Mouse (Mus musculus): ENCODE results near the gene Eipr1. TPM values are rescaled to one million over a fixed set of nuclear protein-coding genes. Genes with fewer than 3 reads are reported as not detected.

Gene Eipr1
- polyA plus RNA-seq, 1 experiment from 2014 or later, result 87.5 TPM

- Histone ChIP-seq H3K9ac (ENCODE audit: low read length) (no peak overlapping the region), H3K27me3 (replicated peaks; ENCODE audit: control insufficient read depth, insufficient read depth, low read length) (no peaks in the 10 kb centered on the region), H3K4me2 (ENCODE audit: low read length) (no peak overlapping the region), H3K9me3 (replicated peaks; ENCODE audit: control insufficient read depth, low read length) (no peaks in the 10 kb centered on the region), H3K36me3 (ENCODE audit: control insufficient read depth, insufficient read depth, low read length) (no peaks in the 10 kb centered on the region), H3K27ac (ENCODE audit: low read depth, low read length) (no peak overlapping the region), H3K4me3 (ENCODE audit: low read depth, low read length) (no peak overlapping the region), H3K4me1 (ENCODE audit: control insufficient read depth, insufficient read depth, low read length) (peaks cover 10% of the 10 kb centered on the region)
- ATAC-seq (no peak), DNase-seq (ENCODE audit: low spot score) (no peak)
- 14% methylated on average over 8 of the region's 8 CpGs for WGBS
These were observed 33.3 kb downstream of the Eipr1 start for GRCm38 (mm10) chr12:28784864-28785263.

- H3K9ac ChIP-seq (ENCODE audit: low read length), result no peak overlapping the region
- H3K4me1 ChIP-seq (ENCODE audit: control insufficient read depth, insufficient read depth, low read length), result peaks cover 10% of the 10 kb centered on the region
- H3K4me2 ChIP-seq (ENCODE audit: low read length), result no peak overlapping the region
- H3K27ac ChIP-seq (ENCODE audit: low read depth, low read length), result no peak overlapping the region
- H3K36me3 ChIP-seq (ENCODE audit: control insufficient read depth, insufficient read depth, low read length), result no peaks in the 10 kb centered on the region
- WGBS, result 11% methylated on average over 1 of the region's 1 CpGs
- H3K4me3 ChIP-seq (ENCODE audit: low read depth, low read length), result no peak overlapping the region
- H3K9me3 ChIP-seq (replicated peaks; ENCODE audit: control insufficient read depth, low read length), result no peaks in the 10 kb centered on the region
- no peaks in the 10 kb centered on the region for H3K27me3 ChIP-seq (replicated peaks; ENCODE audit: control insufficient read depth, insufficient read depth, low read length)
- ATAC-seq (no peak), DNase-seq (ENCODE audit: low spot score) (no peak)
These were observed 33.7 kb downstream of the Eipr1 start for GRCm38 (mm10) chr12:28785299-28785698.

- DNase-seq (ENCODE audit: low spot score), result no peak
- WGBS, result 91% methylated on average over 6 of the region's 6 CpGs
- H3K36me3 ChIP-seq (ENCODE audit: control insufficient read depth, insufficient read depth, low read length), result no peaks in the 10 kb centered on the region
- no peaks in the 10 kb centered on the region for H3K9me3 ChIP-seq (replicated peaks; ENCODE audit: control insufficient read depth, low read length)
- H3K4me2 ChIP-seq (ENCODE audit: low read length), result no peak overlapping the region
- H3K9ac ChIP-seq (ENCODE audit: low read length), result no peak overlapping the region
- H3K27me3 ChIP-seq (replicated peaks; ENCODE audit: control insufficient read depth, insufficient read depth, low read length), result no peaks in the 10 kb centered on the region
- ATAC-seq, result no peak
- no peak overlapping the region for H3K27ac ChIP-seq (ENCODE audit: low read depth, low read length)
- peaks cover 10% of the 10 kb centered on the region for H3K4me1 ChIP-seq (ENCODE audit: control insufficient read depth, insufficient read depth, low read length)
- H3K4me3 ChIP-seq (ENCODE audit: low read depth, low read length), result no peak overlapping the region
These were observed 34.7 kb downstream of the Eipr1 start for GRCm38 (mm10) chr12:28786310-28786709.

- 64% methylated on average over 3 of the region's 3 CpGs for WGBS
- ATAC-seq (no peak), DNase-seq (ENCODE audit: low spot score) (no peak)
- H3K4me2 ChIP-seq (ENCODE audit: low read length), result no peak overlapping the region
- H3K27me3 ChIP-seq (replicated peaks; ENCODE audit: control insufficient read depth, insufficient read depth, low read length), result no peaks in the 10 kb centered on the region
- 0 out of 2 replicates have a peak, but pooled peaks cover 4% of the 10 kb centered on the region for H3K4me1 ChIP-seq (ENCODE audit: control insufficient read depth, insufficient read depth, low read length)
- H3K9me3 ChIP-seq (replicated peaks; ENCODE audit: control insufficient read depth, low read length), result no peaks in the 10 kb centered on the region
- no peak overlapping the region for H3K9ac ChIP-seq (ENCODE audit: low read length)
- no peak overlapping the region for H3K27ac ChIP-seq (ENCODE audit: low read depth, low read length)
- H3K4me3 ChIP-seq (ENCODE audit: low read depth, low read length), result no peak overlapping the region
- no peaks in the 10 kb centered on the region for H3K36me3 ChIP-seq (ENCODE audit: control insufficient read depth, insufficient read depth, low read length)
These were observed 41.0 kb downstream of the Eipr1 start for GRCm38 (mm10) chr12:28792613-28793012.

GRCm38 (mm10) chr12:28793715-28794114, 42.1 kb downstream of the Eipr1 start:
- no peak overlapping the region for H3K9ac ChIP-seq (ENCODE audit: low read length)
- 49% methylated on average over 2 of the region's 2 CpGs for WGBS
- DNase-seq (ENCODE audit: low spot score) (no peak), ATAC-seq (no peak)
- H3K4me3 ChIP-seq (ENCODE audit: low read depth, low read length), result no peak overlapping the region
- H3K4me1 ChIP-seq (ENCODE audit: control insufficient read depth, insufficient read depth, low read length), result 0 out of 2 replicates have a peak, but pooled peaks cover 4% of the 10 kb centered on the region
- no peak overlapping the region for H3K27ac ChIP-seq (ENCODE audit: low read depth, low read length)
- H3K27me3 ChIP-seq (replicated peaks; ENCODE audit: control insufficient read depth, insufficient read depth, low read length), result no peaks in the 10 kb centered on the region
- H3K9me3 ChIP-seq (replicated peaks; ENCODE audit: control insufficient read depth, low read length), result no peaks in the 10 kb centered on the region
- no peak overlapping the region for H3K4me2 ChIP-seq (ENCODE audit: low read length)
- H3K36me3 ChIP-seq (ENCODE audit: control insufficient read depth, insufficient read depth, low read length), result no peaks in the 10 kb centered on the region

- H3K4me1 ChIP-seq (ENCODE audit: control insufficient read depth, insufficient read depth, low read length), result peaks cover 10% of the 10 kb centered on the region
- H3K27me3 ChIP-seq (replicated peaks; ENCODE audit: control insufficient read depth, insufficient read depth, low read length), result no peaks in the 10 kb centered on the region
- no peaks in the 10 kb centered on the region for H3K36me3 ChIP-seq (ENCODE audit: control insufficient read depth, insufficient read depth, low read length)
- no peaks in the 10 kb centered on the region for H3K9me3 ChIP-seq (replicated peaks; ENCODE audit: control insufficient read depth, low read length)
- no peak overlapping the region for H3K4me2 ChIP-seq (ENCODE audit: low read length)
- no peak overlapping the region for H3K9ac ChIP-seq (ENCODE audit: low read length)
- H3K27ac ChIP-seq (ENCODE audit: low read depth, low read length), result no peak overlapping the region
- WGBS, result 81% methylated on average over 3 of the region's 3 CpGs
- H3K4me3 ChIP-seq (ENCODE audit: low read depth, low read length), result no peak overlapping the region
- ATAC-seq (no peak), DNase-seq (ENCODE audit: low spot score) (no peak)
These were observed 43.4 kb downstream of the Eipr1 start for GRCm38 (mm10) chr12:28795041-28795440.

GRCm38 (mm10) chr12:28796881-28797420, 45.3 kb downstream of the Eipr1 start:
- Histone ChIP-seq H3K4me1 (ENCODE audit: control insufficient read depth, insufficient read depth, low read length) (peaks cover 17% of the 10 kb centered on the region), H3K4me2 (ENCODE audit: low read length) (no peak overlapping the region), H3K27ac (ENCODE audit: low read depth, low read length) (no peak overlapping the region), H3K36me3 (ENCODE audit: control insufficient read depth, insufficient read depth, low read length) (no peaks in the 10 kb centered on the region), H3K4me3 (ENCODE audit: low read depth, low read length) (no peak overlapping the region), H3K9me3 (replicated peaks; ENCODE audit: control insufficient read depth, low read length) (no peaks in the 10 kb centered on the region), H3K9ac (ENCODE audit: low read length) (no peak overlapping the region), H3K27me3 (replicated peaks; ENCODE audit: control insufficient read depth, insufficient read depth, low read length) (no peaks in the 10 kb centered on the region)
- ATAC-seq (no peak), DNase-seq (ENCODE audit: low spot score) (no peak)

- Histone ChIP-seq H3K27me3 (replicated peaks; ENCODE audit: control insufficient read depth, insufficient read depth, low read length) (no peaks in the 10 kb centered on the region), H3K9me3 (replicated peaks; ENCODE audit: control insufficient read depth, low read length) (no peaks in the 10 kb centered on the region)
These were observed 48.3 kb downstream of the Eipr1 start for GRCm38 (mm10) chr12:28799798-28800411.

GRCm38 (mm10) chr12:28800423-28800822, 48.8 kb downstream of the Eipr1 start:
- no peak for DNase-seq (ENCODE audit: low spot score)
- peaks cover 25% of the 10 kb centered on the region for H3K4me1 ChIP-seq (ENCODE audit: control insufficient read depth, insufficient read depth, low read length)
- ATAC-seq, result no peak
- WGBS, result 58% methylated on average over 4 of the region's 4 CpGs
- H3K27ac ChIP-seq (ENCODE audit: low read depth, low read length), result peak overlapping the region; percentile 60; the same call in 1 of the 2 replicates
- H3K4me3 ChIP-seq (ENCODE audit: low read depth, low read length), result no peak overlapping the region
- H3K27me3 ChIP-seq (replicated peaks; ENCODE audit: control insufficient read depth, insufficient read depth, low read length), result no peaks in the 10 kb centered on the region
- no peaks in the 10 kb centered on the region for H3K9me3 ChIP-seq (replicated peaks; ENCODE audit: control insufficient read depth, low read length)
- H3K36me3 ChIP-seq (ENCODE audit: control insufficient read depth, insufficient read depth, low read length), result no peaks in the 10 kb centered on the region
- H3K9ac ChIP-seq (ENCODE audit: low read length), result no peak overlapping the region; the same call in 1 of the 2 replicates
- H3K4me2 ChIP-seq (ENCODE audit: low read length), result no peak overlapping the region

More at GRCm38 (mm10) chr12:28799798-28800411, 48.3 kb downstream of the Eipr1 start:
- H3K4me3 ChIP-seq (ENCODE audit: low read depth, low read length), result no peak overlapping the region
- H3K4me2 ChIP-seq (ENCODE audit: low read length), result no peak overlapping the region
- no peak overlapping the region; the same call in 1 of the 2 replicates for H3K9ac ChIP-seq (ENCODE audit: low read length)
- H3K4me1 ChIP-seq (ENCODE audit: control insufficient read depth, insufficient read depth, low read length), result peaks cover 25% of the 10 kb centered on the region
- ATAC-seq, result peak; percentile 83
- peak; percentile 52 for DNase-seq (ENCODE audit: low spot score)
- no peaks in the 10 kb centered on the region for H3K36me3 ChIP-seq (ENCODE audit: control insufficient read depth, insufficient read depth, low read length)
- WGBS, result 15% methylated on average over 11 of the region's 11 CpGs
- H3K27ac ChIP-seq (ENCODE audit: low read depth, low read length), result peak overlapping the region; percentile 60
